Mouse (Mus musculus): ENCODE data around the gene Cep57. TPM values are rescaled to one million over a fixed set of nuclear protein-coding genes. Genes with fewer than 3 reads are reported as not detected.
"Not testable (repeated sequence)": the region's sequence is repeated elsewhere in the genome, so short reads cannot be mapped to it uniquely, and the experiment has no call there.

Cep57 gene
- total RNA-seq, 2 experiments from 2014 or later, result 6.9 to 7.5 TPM

DNA sequence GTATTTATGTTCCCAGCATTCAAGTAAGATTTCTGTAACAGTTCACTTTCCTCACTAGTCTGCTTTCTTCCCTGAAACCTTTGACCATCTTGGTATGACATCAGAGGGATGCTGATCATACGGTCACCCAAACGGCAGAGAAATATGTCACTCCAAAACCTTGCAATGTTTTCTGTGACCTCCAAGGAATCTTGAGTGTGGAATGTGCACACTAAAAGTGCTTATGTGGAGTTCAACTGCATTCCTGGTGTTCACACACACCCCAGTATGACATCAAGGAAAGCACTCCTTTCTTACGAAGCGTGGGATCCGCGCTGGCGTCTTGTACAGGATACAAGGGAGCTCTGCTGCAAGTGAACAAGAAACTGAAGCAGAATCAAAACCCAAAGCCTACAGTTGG is 20.1 kb downstream of the Cep57 start:
- intact Hi-C loops (cut with DNase I; ENCODE audit: low total_unique reads), result no loop called here
- DNase-seq, result no peak

DNA sequence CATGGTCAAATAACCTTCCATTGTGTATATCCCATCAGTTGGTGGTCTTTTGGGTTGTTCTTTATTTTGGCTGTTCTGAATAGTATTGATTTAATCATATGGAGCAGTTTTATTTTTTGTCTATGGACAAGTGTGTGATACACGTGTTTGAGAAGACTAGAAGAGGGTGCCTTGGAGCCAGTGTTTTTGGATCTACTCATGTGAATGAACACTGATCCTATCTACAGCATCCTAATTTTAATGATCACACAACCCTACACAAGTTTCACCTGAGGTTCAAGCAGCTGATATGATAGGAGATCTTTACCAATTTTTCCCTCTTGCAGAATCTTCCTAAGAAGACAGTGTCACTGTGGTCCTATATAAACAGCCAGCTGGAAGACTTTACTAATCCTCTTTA is 22.4 kb downstream of the Cep57 start:
- no peak for DNase-seq
- intact Hi-C loops (cut with DNase I; ENCODE audit: low total_unique reads), result no loop called here

- DNase-seq, result no peak
- intact Hi-C loops (cut with DNase I; ENCODE audit: low total_unique reads), result no loop called here
These were observed 32.2 kb downstream of the Cep57 start for GRCm38 (mm10) chr9:13794756-13795155.

DNA sequence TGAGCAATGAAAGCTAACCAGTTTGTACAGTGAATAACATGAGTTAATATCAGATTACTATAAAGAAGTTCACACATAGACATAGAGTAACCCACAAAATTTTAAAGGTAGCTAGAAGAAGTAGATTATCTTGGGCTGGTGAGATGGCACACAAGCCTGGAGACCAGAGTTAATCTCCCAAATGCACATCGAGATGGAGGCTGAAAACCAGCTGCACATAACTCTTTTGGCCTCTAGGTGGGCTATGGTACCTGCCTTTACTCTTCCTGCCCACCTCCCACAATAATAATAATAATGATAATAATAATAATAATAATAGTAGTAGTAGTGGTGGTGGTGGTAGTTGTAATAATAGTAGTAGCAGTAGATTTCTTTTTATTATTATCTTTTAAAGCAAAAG is 32.6 kb downstream of the Cep57 start:
- intact Hi-C loops (cut with DNase I; ENCODE audit: low total_unique reads), result no loop called here

GRCm38 (mm10) chr9:13790864-13791263 is 36.0 kb downstream of the Cep57 start:
- DNase-seq; intact Hi-C loops (cut with DNase I; ENCODE audit: low total_unique reads): not testable (repeated sequence)

More for the DNA sequence above, 32.6 kb downstream of the Cep57 start:
- no peak for DNase-seq

DNA sequence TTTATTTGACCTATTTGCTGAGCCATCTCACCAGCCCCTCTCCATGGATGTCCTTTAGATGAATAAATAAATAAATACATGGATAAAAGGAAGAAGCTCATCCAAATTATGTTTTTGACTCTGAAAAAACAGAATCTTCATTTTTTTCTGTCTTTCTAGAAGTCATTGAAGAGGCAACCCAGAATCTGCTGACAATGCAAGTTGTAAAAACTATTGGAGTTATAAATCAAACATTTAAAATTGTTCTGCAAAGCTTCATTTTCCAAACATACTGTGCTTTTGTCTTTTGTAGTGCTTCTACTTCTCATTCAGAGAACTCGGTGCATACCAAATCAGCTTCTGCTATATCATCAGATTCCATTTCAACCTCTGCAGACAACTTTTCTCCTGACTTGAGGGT is 44.9 kb downstream of the Cep57 start:
- DNase-seq, result no peak
- intact Hi-C loops (cut with DNase I; ENCODE audit: low total_unique reads), result no loop called here

- no peak for DNase-seq
- intact Hi-C loops (cut with DNase I; ENCODE audit: low total_unique reads), result no loop called here
These were observed 52.2 kb downstream of the Cep57 start for GRCm38 (mm10) chr9:13774732-13775131.

- intact Hi-C loops (cut with DNase I; ENCODE audit: low total_unique reads), result no loop called here
- no peak for DNase-seq
These were observed 60.3 kb downstream of the Cep57 start for GRCm38 (mm10) chr9:13766570-13766969.

- intact Hi-C loops (cut with DNase I; ENCODE audit: low total_unique reads), result no loop called here
These were observed 61.3 kb downstream of the Cep57 start for GRCm38 (mm10) chr9:13765624-13766023.

GRCm38 (mm10) chr9:13760430-13760829 is 66.5 kb downstream of the Cep57 start:
- DNase-seq, result no peak
- intact Hi-C loops (cut with DNase I; ENCODE audit: low total_unique reads), result no loop called here

More at GRCm38 (mm10) chr9:13765624-13766023, 61.3 kb downstream of the Cep57 start:
- no peak for DNase-seq

Other genes with a start within 250 kb of the Cep57 start
- 10 to 100 TPM; 23.0 to 24.4 TPM for gene Mtmr2, start 78.7 kb downstream of the Cep57 start, total RNA-seq (2021)
- 1 to 10 TPM; 6.9 to 8.6 TPM for gene Fam76b, start 609 bp upstream of the Cep57 start, total RNA-seq (2021)